Mouse (Mus musculus) heart, embryonic 16.5 days (tissue): ENCODE measurements around the gene Fbxo5. TPM values are rescaled to one million over a fixed set of nuclear protein-coding genes. Genes with fewer than 3 reads are reported as not detected.
A peak's percentile ranks its signal among the peaks of the same experiment; 100 is the strongest.

Experiments
- ATAC-seq: fragments of 200-750 bp; cut with Nextera tagmentation; replicated peaks from 2 replicates; pipeline ENCODE4 v1.8.0; 2017; ENCODE audit warnings: moderate number of reproducible peaks; ENCODE audit not compliant: insufficient read depth, low FRiP score; ENCODE audit errors: extremely low read depth
- H3K27ac ChIP-seq: fragments of 300-500 bp; sonication (generic); 2 replicates; pipeline ENCODE4 v1.5.1; 2014; ENCODE audit warnings: mild to moderate bottlenecking, low read length, control low read depth, moderate library complexity
- H3K27me3 ChIP-seq: fragments of 300-500 bp; sonication (generic); 2 replicates; pipeline ENCODE4 v1.6.1; 2014; ENCODE audit warnings: low read length, mixed read lengths; ENCODE audit not compliant: control insufficient read depth, insufficient read depth
- H3K36me3 ChIP-seq: fragments of 300-500 bp; sonication (generic); 2 replicates; pipeline ENCODE4 v1.6.1; 2014; ENCODE audit not compliant: control insufficient read depth, insufficient read depth
- H3K4me1 ChIP-seq: fragments of 300-500 bp; sonication (generic); 2 replicates; pipeline ENCODE4 v1.6.1; 2014; ENCODE audit warnings: low read length, mixed read lengths; ENCODE audit not compliant: control insufficient read depth, insufficient read depth
- H3K4me2 ChIP-seq: fragments of 300-500 bp; sonication (generic); 2 replicates; pipeline ENCODE4 v1.6.1; 2014; ENCODE audit warnings: low read depth, mild to moderate bottlenecking, control low read depth, low read length
- H3K4me3 ChIP-seq: fragments of 300-500 bp; sonication (generic); 2 replicates; pipeline ENCODE4 v1.5.1; 2014; ENCODE audit warnings: mild to moderate bottlenecking, control low read depth, low read length
- H3K9ac ChIP-seq: fragments of 300-500 bp; sonication (generic); 2 replicates; pipeline ENCODE4 v1.6.1; 2014; ENCODE audit warnings: low read length, control low read depth
- H3K9me3 ChIP-seq: fragments of 300-500 bp; sonication (generic); replicated peaks from 2 replicates; pipeline ENCODE4 v1.6.1; 2016; ENCODE audit warnings: low read length; ENCODE audit not compliant: control insufficient read depth
- WGBS: fragments of 180-500 bp; shearing (Covaris S2); extraction: QIAGEN DNeasy Blood & Tissue Kit; methylation state at CpG from one replicate; pipeline ENCODE4 v1.1.7; 2014; 5-methylcytosine and 5-hydroxymethylcytosine counted together
- polyA plus RNA-seq: library from polyadenylated mRNA; unstranded; fragments of >200 nt; fragmentation: Nextera tagmentation; extraction: Ambion mirVana; gene quantifications from 2 replicates; pipeline ENCODE4 v1.2.1, GENCODE M21; 2015

Fbxo5 gene
- polyA plus RNA-seq, 1 experiment from 2014 or later = 46.6 TPM

DNA sequence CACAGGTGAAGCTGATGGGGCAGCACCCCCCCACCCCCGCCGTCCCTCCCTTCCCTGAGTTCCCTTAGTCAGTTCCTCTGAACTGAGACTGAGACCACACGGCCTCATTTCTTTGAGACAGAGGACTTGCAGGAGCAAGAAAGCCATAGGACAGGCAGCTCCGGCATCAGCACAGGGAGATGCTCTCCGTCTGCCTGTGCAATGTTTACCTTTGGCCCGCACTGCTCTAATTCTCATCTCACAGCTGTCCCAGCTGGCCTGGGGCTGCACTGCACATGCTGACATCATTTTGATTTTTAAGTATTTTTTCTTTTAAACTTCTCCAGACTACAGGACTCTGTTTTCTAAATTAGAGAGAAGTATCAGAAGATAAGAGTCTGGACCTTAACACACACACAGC is 2.5 kb downstream of the Fbxo5 start:
- Histone ChIP-seq H3K4me3 (peak overlapping the region; percentile 83), H3K27me3 (no peaks in the 10 kb centered on the region), H3K4me1 (peaks cover 20% of the 10 kb centered on the region), H3K4me2 (peak overlapping the region; percentile 72), H3K9ac (peak overlapping the region; percentile 75), H3K27ac (no peak overlapping the region), H3K9me3 (no peaks in the 10 kb centered on the region), H3K36me3 (peaks cover 32% of the 10 kb centered on the region)
- ATAC-seq = no peak
- 19% methylated on average over 6 of the region's 6 CpGs for WGBS

DNA sequence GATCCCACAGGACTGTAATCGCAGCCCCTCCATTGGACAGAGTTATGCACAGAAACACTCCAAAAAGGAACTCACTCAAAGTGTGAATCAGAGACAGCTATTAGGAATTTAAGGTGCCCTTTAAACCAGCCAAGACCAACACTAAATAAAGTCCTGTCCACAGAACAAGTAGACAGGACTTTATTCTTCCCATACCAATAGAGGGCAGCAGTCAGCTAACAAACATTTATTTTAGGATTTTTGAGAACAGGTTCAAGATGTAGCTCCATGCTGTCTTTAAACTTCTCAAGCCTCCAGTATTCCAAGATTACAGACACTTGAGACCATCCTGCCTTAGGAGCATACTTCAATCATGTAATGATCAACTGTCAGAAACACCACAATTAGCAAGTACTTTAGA is 4.9 kb downstream of the Fbxo5 start:
- WGBS = 95% methylated on average over 1 of the region's 1 CpGs
- no peak overlapping the region for H3K4me2 ChIP-seq
- peaks cover 18% of the 10 kb centered on the region for H3K4me1 ChIP-seq
- H3K27me3 ChIP-seq = no peaks in the 10 kb centered on the region
- H3K36me3 ChIP-seq = peaks cover 34% of the 10 kb centered on the region
- no peak for ATAC-seq
- H3K27ac ChIP-seq = no peak overlapping the region
- no peaks in the 10 kb centered on the region for H3K9me3 ChIP-seq
- H3K9ac ChIP-seq = no peak overlapping the region
- no peak overlapping the region for H3K4me3 ChIP-seq

DNA sequence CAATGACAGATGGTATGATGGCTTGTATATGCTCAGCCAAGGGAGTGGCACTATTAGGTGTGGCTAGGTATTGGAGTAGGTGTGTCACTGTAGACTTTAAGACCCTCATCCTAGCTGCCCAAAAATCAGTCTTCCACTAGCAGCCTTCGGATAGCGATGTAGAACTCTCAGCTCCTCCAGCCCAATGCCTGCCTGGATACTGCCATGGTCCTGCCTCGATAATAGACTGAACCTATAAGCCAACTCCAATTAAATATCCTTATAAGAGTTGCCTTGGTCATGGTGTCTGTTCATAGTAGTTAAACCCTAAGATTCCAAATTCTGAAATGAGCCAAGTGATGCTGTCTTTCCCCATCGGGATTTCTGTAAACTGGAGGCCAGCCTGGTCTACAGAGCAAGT is 7.3 kb downstream of the Fbxo5 start:
- Histone ChIP-seq H3K27me3 (no peaks in the 10 kb centered on the region), H3K9ac (no peak overlapping the region), H3K36me3 (peaks cover 34% of the 10 kb centered on the region), H3K4me1 (peaks cover 10% of the 10 kb centered on the region), H3K27ac (no peak overlapping the region), H3K9me3 (no peaks in the 10 kb centered on the region), H3K4me3 (no peak overlapping the region), H3K4me2 (no peak overlapping the region)
- whole genome bisulfite sequencing = 78% methylated on average over 4 of the region's 4 CpGs
- ATAC-seq = 0 out of 2 replicates have a peak, but pooled peaks have one; percentile 14

DNA sequence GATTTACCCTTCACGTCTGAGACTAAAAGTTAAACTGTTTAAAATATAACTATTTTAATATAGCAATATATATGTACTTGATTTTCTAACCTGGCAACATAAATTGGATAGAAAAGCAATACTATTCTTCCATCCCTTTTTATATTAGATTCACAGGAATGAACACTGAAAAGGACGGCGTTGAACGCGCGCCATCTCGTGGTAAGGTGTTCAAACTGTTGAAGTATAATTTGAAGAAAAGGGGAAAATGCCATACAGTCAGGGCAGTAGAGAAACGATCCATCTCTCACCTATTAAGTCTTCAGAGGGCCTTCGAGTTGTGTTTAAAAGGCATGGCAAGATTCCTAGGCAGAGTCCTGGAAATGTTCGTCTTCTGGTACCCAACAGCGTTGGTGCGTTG is 14.7 kb downstream of the Fbxo5 start:
- H3K4me1 ChIP-seq = no peaks in the 10 kb centered on the region
- no peak overlapping the region for H3K4me3 ChIP-seq
- ATAC-seq = no peak
- no peak overlapping the region for H3K9ac ChIP-seq
- H3K36me3 ChIP-seq = no peaks in the 10 kb centered on the region
- no peaks in the 10 kb centered on the region for H3K27me3 ChIP-seq
- 23% methylated on average over 12 of the region's 12 CpGs for WGBS
- H3K9me3 ChIP-seq = no peaks in the 10 kb centered on the region
- H3K4me2 ChIP-seq = no peak overlapping the region
- H3K27ac ChIP-seq = no peak overlapping the region

DNA sequence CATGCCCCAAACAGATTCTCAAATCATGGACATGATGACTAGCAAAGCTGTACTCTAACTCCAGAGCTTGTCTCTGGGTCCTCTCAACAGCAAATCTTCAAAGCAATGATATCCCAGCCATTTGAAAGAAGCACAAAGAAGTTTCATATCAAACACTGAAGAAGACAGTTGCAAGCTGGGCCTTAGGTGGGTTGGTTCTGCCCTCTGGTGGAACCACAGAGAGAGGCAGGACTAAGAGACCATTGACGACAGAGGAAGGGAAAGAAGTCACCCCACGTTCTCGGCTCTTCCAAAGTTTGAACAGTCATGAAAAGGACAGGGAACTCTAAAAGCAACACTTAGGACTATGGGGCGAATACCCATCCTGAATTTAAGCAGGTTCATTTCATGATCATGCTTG is 18.5 kb downstream of the Fbxo5 start:
- ATAC-seq = no peak
- Histone ChIP-seq H3K4me3 (no peak overlapping the region), H3K36me3 (no peaks in the 10 kb centered on the region), H3K27me3 (no peaks in the 10 kb centered on the region), H3K9ac (no peak overlapping the region), H3K27ac (no peak overlapping the region), H3K9me3 (no peaks in the 10 kb centered on the region), H3K4me2 (no peak overlapping the region), H3K4me1 (no peaks in the 10 kb centered on the region)
- WGBS = 18% methylated on average over 4 of the region's 4 CpGs

Other genes with a start within 250 kb of the Fbxo5 start
- 6.7 and 7.3 TPM in 2 replicates for gene Myct1, start 211.8 kb downstream of the Fbxo5 start, polyA plus RNA-seq
- 0.18 TPM in 1 of 2 replicates, not detected in the other for gene Vip, start 166.4 kb downstream of the Fbxo5 start, polyA plus RNA-seq
- gene Mtrf1l, start 18.3 kb upstream of the Fbxo5 start, polyA plus RNA-seq = 9.8 and 13.1 TPM in 2 replicates
- 0.80 and 0.88 TPM in 2 replicates for gene Rgs17, start 116.8 kb upstream of the Fbxo5 start, polyA plus RNA-seq